Mouse (Mus musculus): ENCODE measurements around the gene Sspo. TPM values are rescaled to one million over a fixed set of nuclear protein-coding genes. Genes with fewer than 3 reads are reported as not detected.
A peak's percentile ranks its signal among the peaks of the same experiment; 100 is the strongest.

Gene Sspo
- polyA plus RNA-seq, 1 experiment from 2014 or later: 0.46 TPM

DNA sequence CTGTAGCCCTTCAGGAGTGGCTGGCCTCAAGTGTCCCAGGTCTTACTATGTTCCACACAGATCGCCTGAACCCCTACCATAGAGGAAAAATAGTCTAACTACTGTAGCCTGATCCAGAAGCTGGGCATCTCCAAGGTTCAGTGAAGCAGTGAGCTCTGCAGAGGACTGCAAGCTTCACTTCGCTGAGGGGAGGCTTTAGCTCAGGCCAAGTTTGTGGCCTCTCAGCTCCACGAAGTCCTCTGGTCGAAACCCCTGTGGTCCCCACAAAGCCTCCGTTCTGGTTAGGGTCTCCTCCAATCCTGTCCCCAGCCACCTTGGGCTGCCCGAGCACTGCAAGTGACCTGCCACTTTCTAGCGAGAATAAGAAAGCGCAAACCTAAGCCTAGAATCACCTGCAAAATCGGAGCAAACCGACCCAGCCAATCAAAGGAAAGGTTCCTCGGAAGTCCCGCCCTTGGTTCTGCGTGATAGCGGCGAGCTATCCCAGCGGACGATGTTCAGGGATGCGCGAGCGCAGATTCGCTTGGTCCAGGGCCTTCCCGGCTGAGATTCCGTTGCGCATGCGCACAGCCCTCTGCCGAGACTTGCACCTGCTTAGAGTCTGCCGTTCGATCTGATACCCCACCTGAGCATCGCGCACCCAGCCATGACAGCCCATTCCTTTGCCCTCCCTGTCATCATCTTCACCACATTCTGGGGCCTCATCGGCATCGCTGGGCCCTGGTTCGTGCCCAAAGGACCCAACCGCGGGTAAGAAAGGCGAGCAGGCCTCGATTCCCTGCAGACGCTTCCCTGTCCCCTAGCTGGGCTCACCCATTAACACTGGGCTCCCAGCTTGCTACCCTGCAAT, 89.3 kb downstream of the Sspo start, which contains the start of gene Atp6v0e2:
Gene Atp6v0e2 (plus strand): TSS at position 511 of the 850 bp plus-strand sequence.
- peak within 1 kb of the TSS; percentile 92 for H3K4me2 ChIP-seq
- 3% methylated on average over 38 of the region's 38 CpGs for WGBS

GRCm38 (mm10) chr6:48538841-48539737, 91.1 kb downstream of the Sspo start:
- Histone ChIP-seq H3K9ac (peak overlapping the region; percentile 83; the same call in 1 of the 2 replicates), H3K27ac (no peak overlapping the region), H3K27me3 (replicated peaks) (no peaks in the 10 kb centered on the region), H3K4me1 (peaks cover 29% of the 10 kb centered on the region), H3K4me3 (peak overlapping the region; percentile 71), H3K9me3 (no peaks in the 10 kb centered on the region), H3K4me2 (peak overlapping the region; percentile 92), H3K36me3 (replicated peaks) (peaks cover 15% of the 10 kb centered on the region)
- no peak for ATAC-seq (replicated peaks)
- WGBS: 69% methylated on average over 5 of the region's 5 CpGs

More for the DNA sequence above, 89.3 kb downstream of the Sspo start, which contains the start of gene Atp6v0e2:
- peak; percentile 97 for ATAC-seq (replicated peaks)
- Histone ChIP-seq H3K27ac (peak within 1 kb of the TSS; percentile 79), H3K9ac (peak within 1 kb of the TSS; percentile 83), H3K4me1 (peaks cover 29% of the 10 kb centered on the region), H3K4me3 (peak within 1 kb of the TSS; percentile 71), H3K36me3 (replicated peaks) (peaks cover 12% of the 10 kb centered on the region), H3K9me3 (no peaks in the 10 kb centered on the region), H3K27me3 (replicated peaks) (no peaks in the 10 kb centered on the region)

DNA sequence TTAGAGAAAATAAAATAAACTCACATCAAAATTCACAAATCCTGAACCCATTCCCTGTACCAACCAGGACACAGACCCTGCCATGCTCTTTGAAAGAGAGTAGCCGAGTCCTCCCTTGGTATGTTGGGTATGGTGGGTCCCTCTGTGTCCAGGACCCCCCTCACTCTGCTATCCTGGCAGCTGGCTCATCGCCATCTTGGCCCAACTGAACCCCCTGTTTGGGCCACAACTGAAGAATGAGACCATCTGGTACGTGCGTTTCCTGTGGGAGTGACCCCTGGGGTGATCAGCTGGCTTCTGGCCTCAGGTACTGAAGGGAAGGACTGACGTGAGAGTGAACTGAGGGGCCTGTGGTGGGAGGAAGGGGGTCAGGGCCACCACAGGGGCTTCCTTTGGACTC, 91.8 kb downstream of the Sspo start:
- ATAC-seq (replicated peaks): no peak
- Histone ChIP-seq H3K4me2 (no peak overlapping the region), H3K9me3 (no peaks in the 10 kb centered on the region), H3K27me3 (replicated peaks) (no peaks in the 10 kb centered on the region), H3K9ac (no peak overlapping the region), H3K36me3 (replicated peaks) (peaks cover 15% of the 10 kb centered on the region), H3K4me1 (peaks cover 29% of the 10 kb centered on the region), H3K4me3 (no peak overlapping the region), H3K27ac (no peak overlapping the region)
- 73% methylated on average over 5 of the region's 5 CpGs for WGBS

DNA sequence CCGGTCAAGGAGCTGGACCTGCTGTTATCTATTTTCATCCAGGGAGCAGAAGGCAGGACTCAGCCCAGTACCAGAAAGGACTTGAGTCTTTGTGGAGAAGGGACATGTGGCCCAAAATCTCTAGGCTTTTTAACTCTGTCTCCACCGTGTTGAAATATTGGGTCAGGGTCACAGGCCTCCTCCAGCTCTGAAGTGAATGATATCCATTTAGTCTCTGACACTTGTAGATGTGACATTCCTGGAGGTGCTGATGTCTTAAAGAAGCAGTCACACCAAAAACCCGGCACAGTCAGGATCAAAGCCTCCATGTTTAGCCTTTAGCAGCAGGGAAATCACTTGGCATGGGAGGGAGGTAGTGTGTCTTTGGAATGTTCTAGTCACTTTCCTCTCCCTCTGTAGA, 92.7 kb downstream of the Sspo start:
- Histone ChIP-seq H3K27ac (no peak overlapping the region), H3K4me2 (no peak overlapping the region), H3K4me1 (peaks cover 29% of the 10 kb centered on the region), H3K36me3 (replicated peaks) (peaks cover 15% of the 10 kb centered on the region), H3K27me3 (replicated peaks) (no peaks in the 10 kb centered on the region), H3K9ac (no peak overlapping the region), H3K4me3 (no peak overlapping the region), H3K9me3 (no peaks in the 10 kb centered on the region)
- ATAC-seq (replicated peaks): no peak
- WGBS: 84% methylated on average over 3 of the region's 3 CpGs

DNA sequence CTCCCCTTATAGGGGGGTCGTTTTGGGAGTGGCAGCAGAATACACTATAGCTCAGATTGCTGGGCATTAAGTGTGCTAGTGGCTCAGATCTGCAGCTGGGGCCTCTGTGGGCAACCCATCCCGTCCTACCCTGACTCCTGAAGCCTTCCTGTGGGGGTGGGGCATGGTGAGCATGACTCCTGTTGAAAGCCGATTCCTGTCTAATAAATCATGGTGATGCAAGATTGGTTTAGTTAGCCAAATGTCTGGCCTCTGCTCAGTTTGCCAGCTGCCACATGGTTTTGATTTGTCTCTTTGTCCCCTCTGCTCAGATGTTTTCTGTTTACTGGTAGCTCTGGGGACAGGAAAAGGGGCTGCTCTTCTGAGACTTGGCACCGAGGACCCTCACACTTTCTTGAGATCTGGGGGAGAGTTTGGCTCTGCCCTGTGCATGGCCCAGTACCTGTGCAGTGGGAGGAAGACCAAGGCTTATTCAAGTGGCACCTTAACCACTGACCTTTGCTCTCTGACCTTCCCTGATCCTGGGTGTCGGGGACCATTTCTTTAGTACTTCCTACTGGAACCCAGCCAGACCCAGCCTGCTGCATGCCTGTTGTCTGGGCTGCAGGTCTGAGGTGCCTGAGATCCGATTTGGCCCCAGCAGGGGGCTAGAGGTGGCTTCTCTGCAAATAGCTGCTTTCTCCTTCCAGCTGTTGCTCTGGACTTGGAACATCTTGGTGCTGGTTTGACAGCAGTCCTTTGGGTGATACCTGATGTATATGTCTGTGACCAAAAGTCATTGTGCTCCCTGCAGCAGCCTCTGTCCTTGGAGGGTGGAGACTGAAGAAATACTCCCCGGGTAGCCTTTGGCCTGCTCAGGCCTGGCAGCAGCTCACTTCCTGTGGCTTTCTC, 93.8 kb downstream of the Sspo start:
- no peak overlapping the region for H3K9ac ChIP-seq
- WGBS: 70% methylated on average over 7 of the region's 7 CpGs
- H3K4me2 ChIP-seq: no peak overlapping the region
- H3K4me1 ChIP-seq: peaks cover 24% of the 10 kb centered on the region
- peaks cover 15% of the 10 kb centered on the region for H3K36me3 ChIP-seq (replicated peaks)
- no peak overlapping the region for H3K27ac ChIP-seq
- no peak for ATAC-seq (replicated peaks)
- no peaks in the 10 kb centered on the region for H3K27me3 ChIP-seq (replicated peaks)
- H3K9me3 ChIP-seq: no peaks in the 10 kb centered on the region
- H3K4me3 ChIP-seq: no peak overlapping the region

GRCm38 (mm10) chr6:48542631-48543030, 94.6 kb downstream of the Sspo start:
- H3K9me3 ChIP-seq: no peaks in the 10 kb centered on the region
- H3K4me1 ChIP-seq: peaks cover 21% of the 10 kb centered on the region
- no peak for ATAC-seq (replicated peaks)
- no peaks in the 10 kb centered on the region for H3K27me3 ChIP-seq (replicated peaks)
- no peak overlapping the region for H3K4me3 ChIP-seq
- H3K9ac ChIP-seq: no peak overlapping the region
- H3K4me2 ChIP-seq: no peak overlapping the region
- WGBS: 91% methylated on average over 3 of the region's 3 CpGs
- peaks cover 15% of the 10 kb centered on the region for H3K36me3 ChIP-seq (replicated peaks)
- no peak overlapping the region for H3K27ac ChIP-seq

DNA sequence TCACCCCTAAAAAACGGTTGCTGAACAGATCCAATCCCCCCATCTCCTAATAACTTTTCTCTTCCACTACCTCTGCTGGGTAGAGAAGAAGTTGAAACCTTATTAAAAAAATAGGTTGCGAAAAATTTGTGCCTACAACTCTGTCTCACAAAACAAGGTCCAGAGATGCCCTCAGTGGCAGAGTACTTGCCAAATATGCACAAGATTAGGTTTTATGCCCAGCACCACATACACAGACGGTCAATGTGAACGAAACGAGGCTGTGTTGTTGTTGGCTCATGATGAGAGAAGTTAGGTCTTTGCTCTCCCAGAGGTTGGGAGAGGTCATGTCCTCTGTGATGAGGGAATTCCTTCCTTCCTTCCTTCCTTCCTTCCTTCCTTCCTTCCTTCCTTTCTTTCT, 97.2 kb downstream of the Sspo start:
- Histone ChIP-seq H3K4me2 (no peak overlapping the region), H3K27me3 (replicated peaks) (no peaks in the 10 kb centered on the region), H3K36me3 (replicated peaks) (peaks cover 12% of the 10 kb centered on the region), H3K4me3 (no peak overlapping the region), H3K9me3 (no peaks in the 10 kb centered on the region), H3K9ac (no peak overlapping the region), H3K27ac (no peak overlapping the region), H3K4me1 (no peaks in the 10 kb centered on the region)
- 72% methylated on average over 5 of the region's 5 CpGs for WGBS
- ATAC-seq (replicated peaks): no peak

DNA sequence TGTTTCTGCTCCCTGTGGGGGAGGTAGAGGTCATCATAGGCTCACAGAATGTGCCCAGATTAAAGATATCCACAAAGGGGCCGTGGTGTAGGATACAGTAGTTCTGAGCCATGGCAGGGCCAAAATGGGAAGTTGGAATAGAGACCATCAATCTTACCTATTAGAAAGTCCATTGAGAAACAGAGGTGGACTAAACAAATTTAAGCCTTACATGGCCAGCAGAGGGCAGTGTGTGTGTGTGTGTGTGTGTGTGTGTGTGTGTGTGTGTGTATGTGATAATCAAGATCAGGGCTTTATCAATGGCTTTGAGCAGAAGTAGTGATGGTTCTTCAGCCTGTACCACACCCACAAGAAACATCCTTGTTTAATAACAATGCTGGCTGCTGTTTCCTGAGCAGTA, 98.2 kb downstream of the Sspo start:
- no peaks in the 10 kb centered on the region for H3K4me1 ChIP-seq
- no peaks in the 10 kb centered on the region; the same call in 1 of the 2 replicates for H3K27me3 ChIP-seq (replicated peaks)
- no peak for ATAC-seq (replicated peaks)
- H3K4me3 ChIP-seq: no peak overlapping the region
- WGBS: 78% methylated on average over 1 of the region's 1 CpGs
- peaks cover 5% of the 10 kb centered on the region; the same call in 1 of the 2 replicates for H3K36me3 ChIP-seq (replicated peaks)
- no peak overlapping the region for H3K4me2 ChIP-seq
- no peaks in the 10 kb centered on the region for H3K9me3 ChIP-seq
- no peak overlapping the region for H3K9ac ChIP-seq
- H3K27ac ChIP-seq: no peak overlapping the region

- Histone ChIP-seq H3K9ac (no peak overlapping the region), H3K4me3 (no peak overlapping the region), H3K4me1 (no peaks in the 10 kb centered on the region), H3K27ac (no peak overlapping the region), H3K4me2 (no peak overlapping the region), H3K9me3 (no peaks in the 10 kb centered on the region), H3K27me3 (replicated peaks) (no peaks in the 10 kb centered on the region; the same call in 1 of the 2 replicates), H3K36me3 (replicated peaks) (0 out of 2 replicates have a peak, but pooled peaks cover 3% of the 10 kb centered on the region)
- 67% methylated on average over 4 of the region's 4 CpGs for WGBS
- ATAC-seq (replicated peaks): no peak
Measured at GRCm38 (mm10) chr6:48546858-48547257, 98.8 kb downstream of the Sspo start.

- no peak overlapping the region for H3K27ac ChIP-seq
- ATAC-seq (replicated peaks): no peak
- no peaks in the 10 kb centered on the region; the same call in 1 of the 2 replicates for H3K27me3 ChIP-seq (replicated peaks)
- no peaks in the 10 kb centered on the region for H3K36me3 ChIP-seq (replicated peaks)
- H3K9ac ChIP-seq: no peak overlapping the region
- H3K4me2 ChIP-seq: no peak overlapping the region
- H3K4me1 ChIP-seq: no peaks in the 10 kb centered on the region
- WGBS: 88% methylated on average over 6 of the region's 6 CpGs
- H3K4me3 ChIP-seq: no peak overlapping the region
- H3K9me3 ChIP-seq: no peaks in the 10 kb centered on the region
Measured at GRCm38 (mm10) chr6:48548314-48548713, 100.3 kb downstream of the Sspo start.

Data from midbrain, embryonic 15.5 days (tissue).